Mouse (Mus musculus): ENCODE results near the gene Tead1. TPM values are rescaled to one million over a fixed set of nuclear protein-coding genes. Genes with fewer than 3 reads are reported as not detected.
"Not testable (repeated sequence)": the region's sequence is repeated elsewhere in the genome, so short reads cannot be mapped to it uniquely, and the experiment has no call there.

The Tead1 gene
- total RNA-seq, 2 experiments from 2014 or later, result 217 to 238 TPM

- DNase-seq (ENCODE audit: low spot score), result no peak
These were observed 230.0 kb downstream of the Tead1 start for GRCm38 (mm10) chr7:112909164-112909563.

GRCm38 (mm10) chr7:112912969-112913368 lies 233.9 kb downstream of the Tead1 start:
- DNase-seq (ENCODE audit: low spot score), result no peak

- DNase-seq (ENCODE audit: low spot score), result no peak
These were observed 236.5 kb downstream of the Tead1 start for GRCm38 (mm10) chr7:112915571-112915970.

- peak; percentile 34 for DNase-seq (ENCODE audit: low spot score)
These were observed 238.6 kb downstream of the Tead1 start for GRCm38 (mm10) chr7:112917613-112918278.

- peak; percentile 77 for DNase-seq (ENCODE audit: low spot score)
These were observed 239.3 kb downstream of the Tead1 start for GRCm38 (mm10) chr7:112918279-112918991.

GRCm38 (mm10) chr7:112919845-112920244 lies 240.7 kb downstream of the Tead1 start:
- DNase-seq (ENCODE audit: low spot score), result peak; percentile 56

- DNase-seq (ENCODE audit: low spot score), result no peak
These were observed 243.7 kb downstream of the Tead1 start for GRCm38 (mm10) chr7:112922801-112923200.

- DNase-seq (ENCODE audit: low spot score), result no peak
These were observed 244.6 kb downstream of the Tead1 start for GRCm38 (mm10) chr7:112923712-112924111.

- DNase-seq (ENCODE audit: low spot score), result no peak
These were observed 251.6 kb downstream of the Tead1 start for GRCm38 (mm10) chr7:112930669-112931068.

GRCm38 (mm10) chr7:112935876-112936275 lies 256.8 kb downstream of the Tead1 start:
- not testable (repeated sequence) for DNase-seq (ENCODE audit: low spot score)

- no peak for DNase-seq (ENCODE audit: low spot score)
These were observed 258.0 kb downstream of the Tead1 start for GRCm38 (mm10) chr7:112937089-112937488.

GRCm38 (mm10) chr7:112938959-112939358 lies 259.8 kb downstream of the Tead1 start:
- no peak for DNase-seq (ENCODE audit: low spot score)

GRCm38 (mm10) chr7:112942567-112942966 lies 263.4 kb downstream of the Tead1 start:
- DNase-seq (ENCODE audit: low spot score), result no peak

GRCm38 (mm10) chr7:112943056-112943455 lies 263.9 kb downstream of the Tead1 start:
- DNase-seq (ENCODE audit: low spot score), result no peak

- DNase-seq (ENCODE audit: low spot score), result no peak
These were observed 267.6 kb downstream of the Tead1 start for GRCm38 (mm10) chr7:112946706-112947105.

GRCm38 (mm10) chr7:112953777-112954291 lies 274.7 kb downstream of the Tead1 start, which contains the start of gene Rassf10:
Gene Rassf10, plus strand, starts transcription at chr7:112953962.
- DNase-seq (ENCODE audit: low spot score), result peak; percentile 71

GRCm38 (mm10) chr7:112954351-112955102 lies 275.4 kb downstream of the Tead1 start:
- DNase-seq (ENCODE audit: low spot score), result no peak

GRCm38 (mm10) chr7:112955103-112955827 lies 276.1 kb downstream of the Tead1 start:
- peak; percentile 7 for DNase-seq (ENCODE audit: low spot score)

GRCm38 (mm10) chr7:112955955-112956354 lies 276.8 kb downstream of the Tead1 start:
- DNase-seq (ENCODE audit: low spot score), result no peak

Measured in gastrocnemius, adult 18-20 months (tissue).